Mouse (Mus musculus): ENCODE results near the gene Btbd11. TPM values are rescaled to one million over a fixed set of nuclear protein-coding genes. Genes with fewer than 3 reads are reported as not detected.

The Btbd11 gene
- polyA plus RNA-seq (2014; fragmentation: Nextera tagmentation; extraction: Ambion mirVana) = 7.5 and 7.6 TPM in 2 replicates

GRCm38 (mm10) chr10:85386605-85387218 is at the start of gene Btbd11:
Gene Btbd11, plus strand, starts transcription at chr10:85386814.
- Histone ChIP-seq H3K4me1 (ENCODE audit: control insufficient read depth, insufficient read depth, low read length) (peaks cover 16% of the 10 kb centered on the region; the same call in 1 of the 2 replicates), H3K27me3 (ENCODE audit: control insufficient read depth, insufficient read depth, low read length) (0 out of 2 replicates have a peak, but pooled peaks cover 3% of the 10 kb centered on the region), H3K9me3 (ENCODE audit: control insufficient read depth, low read length) (no peaks in the 10 kb centered on the region), H3K27ac (replicated peaks; ENCODE audit: low read depth, low read length) (0 out of 2 replicates have a peak within 1 kb of the TSS, but pooled peaks have one; percentile 36), H3K4me3 (ENCODE audit: low read depth, low read length) (peak within 1 kb of the TSS; percentile 62), H3K36me3 (ENCODE audit: control insufficient read depth, insufficient read depth, low read length) (no peaks in the 10 kb centered on the region), H3K4me2 (ENCODE audit: low read depth, severe bottlenecking) (peak within 1 kb of the TSS; percentile 99), H3K9ac (ENCODE audit: low read length) (peak within 1 kb of the TSS; percentile 77)
- DNase-seq (ENCODE audit: low spot score) (peak; percentile 89), ATAC-seq (ENCODE audit: insufficient number of reproducible peaks, low FRiP score, low TSS enrichment, low read depth) (peak; percentile 92)
- 0% methylated on average over 43 of the region's 46 CpGs for WGBS

- no peak for DNase-seq (ENCODE audit: low spot score)
- WGBS = 76% methylated on average over 12 of the region's 12 CpGs
These were observed 47.9 kb upstream of the Btbd11 start for GRCm38 (mm10) chr10:85338733-85339132.

GRCm38 (mm10) chr10:85341867-85342266 is 44.7 kb upstream of the Btbd11 start:
- no peaks in the 10 kb centered on the region for H3K4me1 ChIP-seq (ENCODE audit: control insufficient read depth, insufficient read depth, low read length)
- no peak overlapping the region for H3K9ac ChIP-seq (ENCODE audit: low read length)
- no peaks in the 10 kb centered on the region for H3K27me3 ChIP-seq (ENCODE audit: control insufficient read depth, insufficient read depth, low read length)
- no peaks in the 10 kb centered on the region for H3K9me3 ChIP-seq (ENCODE audit: control insufficient read depth, low read length)
- 79% methylated on average over 1 of the region's 1 CpGs for WGBS
- H3K27ac ChIP-seq (replicated peaks; ENCODE audit: low read depth, low read length) = no peak overlapping the region
- DNase-seq (ENCODE audit: low spot score) = no peak
- H3K36me3 ChIP-seq (ENCODE audit: control insufficient read depth, insufficient read depth, low read length) = no peaks in the 10 kb centered on the region
- ATAC-seq (ENCODE audit: insufficient number of reproducible peaks, low FRiP score, low TSS enrichment, low read depth) = no peak
- no peak overlapping the region for H3K4me3 ChIP-seq (ENCODE audit: low read depth, low read length)
- H3K4me2 ChIP-seq (ENCODE audit: low read depth, severe bottlenecking) = no peak overlapping the region

More at GRCm38 (mm10) chr10:85338733-85339132, 47.9 kb upstream of the Btbd11 start:
- Histone ChIP-seq H3K9me3 (ENCODE audit: control insufficient read depth, low read length) (no peaks in the 10 kb centered on the region), H3K4me1 (ENCODE audit: control insufficient read depth, insufficient read depth, low read length) (no peaks in the 10 kb centered on the region), H3K4me3 (ENCODE audit: low read depth, low read length) (no peak overlapping the region), H3K4me2 (ENCODE audit: low read depth, severe bottlenecking) (no peak overlapping the region), H3K27me3 (ENCODE audit: control insufficient read depth, insufficient read depth, low read length) (no peaks in the 10 kb centered on the region), H3K27ac (replicated peaks; ENCODE audit: low read depth, low read length) (no peak overlapping the region), H3K9ac (ENCODE audit: low read length) (no peak overlapping the region), H3K36me3 (ENCODE audit: control insufficient read depth, insufficient read depth, low read length) (no peaks in the 10 kb centered on the region)
- no peak for ATAC-seq (ENCODE audit: insufficient number of reproducible peaks, low FRiP score, low TSS enrichment, low read depth)

- no peaks in the 10 kb centered on the region for H3K27me3 ChIP-seq (ENCODE audit: control insufficient read depth, insufficient read depth, low read length)
- H3K4me1 ChIP-seq (ENCODE audit: control insufficient read depth, insufficient read depth, low read length) = no peaks in the 10 kb centered on the region
- 90% methylated on average over 9 of the region's 9 CpGs for WGBS
- no peak overlapping the region for H3K9ac ChIP-seq (ENCODE audit: low read length)
- no peak overlapping the region for H3K27ac ChIP-seq (replicated peaks; ENCODE audit: low read depth, low read length)
- H3K9me3 ChIP-seq (ENCODE audit: control insufficient read depth, low read length) = no peaks in the 10 kb centered on the region
- no peak overlapping the region for H3K4me2 ChIP-seq (ENCODE audit: low read depth, severe bottlenecking)
- H3K4me3 ChIP-seq (ENCODE audit: low read depth, low read length) = no peak overlapping the region
- no peaks in the 10 kb centered on the region for H3K36me3 ChIP-seq (ENCODE audit: control insufficient read depth, insufficient read depth, low read length)
- ATAC-seq (ENCODE audit: insufficient number of reproducible peaks, low FRiP score, low TSS enrichment, low read depth) = no peak
- DNase-seq (ENCODE audit: low spot score) = no peak
These were observed 39.4 kb upstream of the Btbd11 start for GRCm38 (mm10) chr10:85347171-85347570.

- Histone ChIP-seq H3K4me1 (ENCODE audit: control insufficient read depth, insufficient read depth, low read length) (no peaks in the 10 kb centered on the region), H3K27ac (replicated peaks; ENCODE audit: low read depth, low read length) (no peak overlapping the region), H3K9ac (ENCODE audit: low read length) (no peak overlapping the region), H3K4me3 (ENCODE audit: low read depth, low read length) (no peak overlapping the region), H3K4me2 (ENCODE audit: low read depth, severe bottlenecking) (no peak overlapping the region), H3K27me3 (ENCODE audit: control insufficient read depth, insufficient read depth, low read length) (no peaks in the 10 kb centered on the region), H3K36me3 (ENCODE audit: control insufficient read depth, insufficient read depth, low read length) (no peaks in the 10 kb centered on the region), H3K9me3 (ENCODE audit: control insufficient read depth, low read length) (no peaks in the 10 kb centered on the region)
- no peak for DNase-seq (ENCODE audit: low spot score)
- WGBS = 86% methylated on average over 2 of the region's 2 CpGs
- ATAC-seq (ENCODE audit: insufficient number of reproducible peaks, low FRiP score, low TSS enrichment, low read depth) = no peak
These were observed 34.1 kb upstream of the Btbd11 start for GRCm38 (mm10) chr10:85352505-85352904.

GRCm38 (mm10) chr10:85354270-85354669 is 32.3 kb upstream of the Btbd11 start:
- no peak overlapping the region for H3K4me2 ChIP-seq (ENCODE audit: low read depth, severe bottlenecking)
- H3K27ac ChIP-seq (replicated peaks; ENCODE audit: low read depth, low read length) = no peak overlapping the region
- no peaks in the 10 kb centered on the region for H3K36me3 ChIP-seq (ENCODE audit: control insufficient read depth, insufficient read depth, low read length)
- H3K4me1 ChIP-seq (ENCODE audit: control insufficient read depth, insufficient read depth, low read length) = no peaks in the 10 kb centered on the region
- no peak overlapping the region for H3K9ac ChIP-seq (ENCODE audit: low read length)
- DNase-seq (ENCODE audit: low spot score) (no peak), ATAC-seq (ENCODE audit: insufficient number of reproducible peaks, low FRiP score, low TSS enrichment, low read depth) (no peak)
- 92% methylated on average over 1 of the region's 1 CpGs for WGBS
- H3K9me3 ChIP-seq (ENCODE audit: control insufficient read depth, low read length) = no peaks in the 10 kb centered on the region
- H3K4me3 ChIP-seq (ENCODE audit: low read depth, low read length) = no peak overlapping the region
- no peaks in the 10 kb centered on the region for H3K27me3 ChIP-seq (ENCODE audit: control insufficient read depth, insufficient read depth, low read length)

GRCm38 (mm10) chr10:85359501-85360066 is 27.0 kb upstream of the Btbd11 start:
- no peak overlapping the region for H3K9ac ChIP-seq (ENCODE audit: low read length)
- no peaks in the 10 kb centered on the region for H3K4me1 ChIP-seq (ENCODE audit: control insufficient read depth, insufficient read depth, low read length)

GRCm38 (mm10) chr10:85362766-85363442 is 23.7 kb upstream of the Btbd11 start:
- 76% methylated on average over 9 of the region's 9 CpGs for WGBS
- no peaks in the 10 kb centered on the region for H3K36me3 ChIP-seq (ENCODE audit: control insufficient read depth, insufficient read depth, low read length)
- ATAC-seq (ENCODE audit: insufficient number of reproducible peaks, low FRiP score, low TSS enrichment, low read depth) (no peak), DNase-seq (ENCODE audit: low spot score) (no peak)
- no peak overlapping the region for H3K27ac ChIP-seq (replicated peaks; ENCODE audit: low read depth, low read length)
- no peak overlapping the region for H3K4me3 ChIP-seq (ENCODE audit: low read depth, low read length)
- no peak overlapping the region for H3K4me2 ChIP-seq (ENCODE audit: low read depth, severe bottlenecking)
- no peaks in the 10 kb centered on the region for H3K27me3 ChIP-seq (ENCODE audit: control insufficient read depth, insufficient read depth, low read length)
- no peaks in the 10 kb centered on the region for H3K9me3 ChIP-seq (ENCODE audit: control insufficient read depth, low read length)
- no peaks in the 10 kb centered on the region for H3K4me1 ChIP-seq (ENCODE audit: control insufficient read depth, insufficient read depth, low read length)
- H3K9ac ChIP-seq (ENCODE audit: low read length) = no peak overlapping the region

More at GRCm38 (mm10) chr10:85359501-85360066, 27.0 kb upstream of the Btbd11 start:
- no peak overlapping the region for H3K4me2 ChIP-seq (ENCODE audit: low read depth, severe bottlenecking)
- H3K9me3 ChIP-seq (ENCODE audit: control insufficient read depth, low read length) = no peaks in the 10 kb centered on the region
- H3K36me3 ChIP-seq (ENCODE audit: control insufficient read depth, insufficient read depth, low read length) = no peaks in the 10 kb centered on the region
- no peak overlapping the region for H3K27ac ChIP-seq (replicated peaks; ENCODE audit: low read depth, low read length)
- 93% methylated on average over 3 of the region's 3 CpGs for WGBS
- ATAC-seq (ENCODE audit: insufficient number of reproducible peaks, low FRiP score, low TSS enrichment, low read depth) (no peak), DNase-seq (ENCODE audit: low spot score) (no peak)
- no peaks in the 10 kb centered on the region for H3K27me3 ChIP-seq (ENCODE audit: control insufficient read depth, insufficient read depth, low read length)
- no peak overlapping the region for H3K4me3 ChIP-seq (ENCODE audit: low read depth, low read length)
